Mouse (Mus musculus) hindbrain, embryonic 11.5 days (tissue): ENCODE data around the gene Ms4a2. TPM values are rescaled to one million over a fixed set of nuclear protein-coding genes. Genes with fewer than 3 reads are reported as not detected.
A peak's percentile ranks its signal among the peaks of the same experiment; 100 is the strongest.

Source experiments
- ATAC-seq: fragments of 200-750 bp; cut with Nextera tagmentation; 2 replicates; pipeline ENCODE4 v1.8.0; 2017; ENCODE audit warnings: mild to moderate bottlenecking, moderate TSS enrichment, moderate library complexity; ENCODE audit not compliant: low FRiP score
- DNase-seq: peaks from one replicate; pipeline ENCODE4 v3.0.0-alpha.2; 2015; ENCODE audit warnings: low spot score
- H3K27ac ChIP-seq: fragments of 300-500 bp; sonication (generic); 2 replicates; pipeline ENCODE4 v1.5.1; 2014; ENCODE audit warnings: mild to moderate bottlenecking, low read depth, low read length
- H3K27me3 ChIP-seq: fragments of 300-500 bp; sonication (generic); 2 replicates; pipeline ENCODE4 v1.6.1; 2014; ENCODE audit warnings: mild to moderate bottlenecking, low read length, moderate library complexity, mixed read lengths; ENCODE audit not compliant: control insufficient read depth, insufficient read depth
- H3K36me3 ChIP-seq: fragments of 300-500 bp; sonication (generic); 2 replicates; pipeline ENCODE4 v1.6.1; 2014; ENCODE audit warnings: mild to moderate bottlenecking, low read length, moderate library complexity, mixed read lengths; ENCODE audit not compliant: control insufficient read depth, insufficient read depth
- H3K4me1 ChIP-seq: fragments of 300-500 bp; sonication (generic); replicated peaks from 2 replicates; pipeline ENCODE4 v1.6.1; 2014; ENCODE audit warnings: low read length, mixed read lengths; ENCODE audit not compliant: control insufficient read depth, insufficient read depth
- H3K4me2 ChIP-seq: fragments of 300-500 bp; sonication (generic); replicated peaks from 2 replicates; pipeline ENCODE4 v1.6.1; 2014; ENCODE audit warnings: mild to moderate bottlenecking, low read depth, low read length
- H3K4me3 ChIP-seq: fragments of 300-500 bp; sonication (generic); 2 replicates; pipeline ENCODE4 v1.5.1; 2014; ENCODE audit warnings: low read depth, low read length
- H3K9ac ChIP-seq: fragments of 300-500 bp; sonication (generic); 2 replicates; pipeline ENCODE4 v1.6.1; 2014; ENCODE audit warnings: low read depth, low read length
- H3K9me3 ChIP-seq: fragments of 300-500 bp; sonication (generic); 2 replicates; pipeline ENCODE4 v1.6.1; 2016; ENCODE audit warnings: low read length; ENCODE audit not compliant: control insufficient read depth
- WGBS: fragments of 180-500 bp; shearing (Covaris S2); extraction: QIAGEN DNeasy Blood & Tissue Kit; methylation state at CpG from one replicate; pipeline ENCODE4 v1.1.7; 2014; 5-methylcytosine and 5-hydroxymethylcytosine counted together
- polyA plus RNA-seq: library from polyadenylated mRNA; unstranded; fragments of >200 nt; fragmentation: Nextera tagmentation; extraction: Ambion mirVana; gene quantifications from 2 replicates; pipeline ENCODE4 v1.2.1, GENCODE M21; 2014

Ms4a2 gene
- polyA plus RNA-seq, 1 experiment from 2014 or later = not detected

GRCm38 (mm10) chr19:11611541-11611945 is 12.0 kb downstream of the Ms4a2 start:
- Histone ChIP-seq H3K9me3 (no peaks in the 10 kb centered on the region), H3K4me3 (no peak overlapping the region), H3K27ac (no peak overlapping the region), H3K4me1 (no peaks in the 10 kb centered on the region), H3K27me3 (no peaks in the 10 kb centered on the region), H3K36me3 (no peaks in the 10 kb centered on the region), H3K4me2 (no peak overlapping the region), H3K9ac (no peak overlapping the region)
- WGBS = 28% methylated on average over 6 of the region's 6 CpGs
- peak; percentile 51 for DNase-seq
- ATAC-seq = peak; percentile 74

GRCm38 (mm10) chr19:11608172-11608571 is 15.3 kb downstream of the Ms4a2 start:
- Histone ChIP-seq H3K4me3 (no peak overlapping the region), H3K9ac (no peak overlapping the region), H3K9me3 (no peaks in the 10 kb centered on the region), H3K36me3 (no peaks in the 10 kb centered on the region), H3K27me3 (no peaks in the 10 kb centered on the region), H3K4me2 (no peak overlapping the region), H3K27ac (no peak overlapping the region), H3K4me1 (no peaks in the 10 kb centered on the region)
- 13% methylated on average over 1 of the region's 1 CpGs for WGBS
- no peak for ATAC-seq
- DNase-seq = peak; percentile 71

- WGBS = 86% methylated on average over 2 of the region's 2 CpGs
- Histone ChIP-seq H3K9me3 (no peaks in the 10 kb centered on the region), H3K4me3 (no peak within 1 kb of the TSS), H3K4me1 (no peaks in the 10 kb centered on the region), H3K27me3 (no peaks in the 10 kb centered on the region), H3K36me3 (no peaks in the 10 kb centered on the region), H3K9ac (no peak within 1 kb of the TSS), H3K27ac (no peak within 1 kb of the TSS), H3K4me2 (no peak within 1 kb of the TSS)
- ATAC-seq (no peak), DNase-seq (no peak)
Measured at GRCm38 (mm10) chr19:11604603-11605002, 18.9 kb downstream of the Ms4a2 start, which contains the start of gene Ms4a6d. TSS of gene Ms4a6d (minus strand) at chr19:11604849.

DNA sequence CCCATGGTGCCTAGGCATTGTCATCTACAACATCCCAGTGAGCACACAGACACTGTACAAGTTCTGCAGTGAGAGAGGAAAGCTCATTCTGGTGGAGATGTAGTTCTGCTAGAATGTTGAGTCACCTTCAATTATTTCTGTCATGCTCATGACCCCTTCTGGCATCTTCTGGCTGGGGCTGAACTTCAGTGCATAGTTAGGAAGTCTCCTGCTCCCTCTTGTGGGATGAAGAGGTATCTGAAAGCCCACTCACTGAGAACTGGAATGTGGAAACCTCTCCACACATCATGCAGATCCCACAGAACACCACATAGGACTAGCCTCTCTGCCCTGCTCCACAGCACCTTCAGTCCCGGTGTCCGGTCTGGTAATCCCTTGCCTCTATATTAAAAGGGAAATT is 21.5 kb downstream of the Ms4a2 start:
- no peak overlapping the region for H3K4me3 ChIP-seq
- peak; percentile 3 for DNase-seq
- no peaks in the 10 kb centered on the region for H3K36me3 ChIP-seq
- H3K27ac ChIP-seq = no peak overlapping the region
- no peaks in the 10 kb centered on the region for H3K27me3 ChIP-seq
- no peak for ATAC-seq
- no peak overlapping the region for H3K9ac ChIP-seq
- H3K4me2 ChIP-seq = no peak overlapping the region
- no peaks in the 10 kb centered on the region for H3K4me1 ChIP-seq
- no peaks in the 10 kb centered on the region for H3K9me3 ChIP-seq
- 94% methylated on average over 2 of the region's 2 CpGs for WGBS

DNA sequence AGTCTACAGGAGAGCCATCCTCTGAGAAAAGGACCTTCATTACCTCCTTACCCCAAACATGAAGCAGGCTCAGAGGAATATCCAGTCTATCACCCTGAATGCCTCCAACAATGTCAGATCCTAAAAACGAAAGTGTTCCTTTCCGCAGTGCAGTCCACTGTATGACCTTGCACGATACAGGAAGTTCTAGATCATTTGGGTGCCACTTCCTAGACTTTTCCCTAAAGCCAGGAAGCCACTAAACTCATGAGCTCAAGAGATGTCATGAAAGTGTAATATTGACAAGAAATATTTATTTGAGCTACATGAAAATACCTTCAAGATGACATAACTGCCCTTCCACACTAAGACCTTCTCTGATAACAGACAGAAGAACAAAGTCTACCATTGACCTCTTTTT is 22.2 kb downstream of the Ms4a2 start:
- Histone ChIP-seq H3K4me1 (no peaks in the 10 kb centered on the region), H3K36me3 (no peaks in the 10 kb centered on the region), H3K4me3 (no peak overlapping the region), H3K4me2 (no peak overlapping the region), H3K27me3 (no peaks in the 10 kb centered on the region), H3K9ac (no peak overlapping the region), H3K27ac (no peak overlapping the region), H3K9me3 (no peaks in the 10 kb centered on the region)
- 94% methylated on average over 3 of the region's 3 CpGs for WGBS
- no peak for DNase-seq
- no peak for ATAC-seq

DNA sequence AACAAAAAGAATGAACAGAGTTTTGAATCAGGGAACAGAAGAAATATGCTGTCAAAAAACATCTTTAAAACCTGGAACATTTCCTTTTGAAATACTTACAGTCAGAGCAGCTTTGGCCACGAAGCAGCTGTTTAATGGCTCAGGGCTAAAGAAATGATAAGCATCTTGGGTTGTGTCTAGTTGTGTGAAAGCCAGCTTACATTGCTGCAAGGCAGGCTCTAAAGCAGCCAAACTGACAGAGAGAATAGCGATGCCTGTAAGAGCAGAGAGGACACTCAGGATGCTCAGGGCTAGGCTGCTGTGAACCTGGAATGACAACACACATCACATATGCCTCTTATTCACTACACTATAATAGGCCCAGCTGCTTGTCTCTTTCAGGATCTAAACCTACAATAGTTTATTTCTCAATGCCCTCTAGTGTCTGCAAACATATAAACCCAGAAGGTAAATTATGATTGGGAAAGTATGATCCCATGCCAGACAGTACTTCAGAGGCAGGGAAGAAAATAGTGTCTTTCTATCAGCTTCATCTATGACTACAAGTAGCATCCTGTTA is 33.5 kb downstream of the Ms4a2 start:
- Histone ChIP-seq H3K9ac (no peak overlapping the region), H3K36me3 (no peaks in the 10 kb centered on the region), H3K27ac (no peak overlapping the region), H3K4me2 (no peak overlapping the region), H3K9me3 (no peaks in the 10 kb centered on the region), H3K4me1 (no peaks in the 10 kb centered on the region), H3K4me3 (no peak overlapping the region), H3K27me3 (no peaks in the 10 kb centered on the region)
- WGBS = 84% methylated on average over 2 of the region's 2 CpGs
- ATAC-seq (no peak), DNase-seq (no peak)

- H3K36me3 ChIP-seq = no peaks in the 10 kb centered on the region
- no peaks in the 10 kb centered on the region for H3K9me3 ChIP-seq
- ATAC-seq (no peak), DNase-seq (no peak)
- no peaks in the 10 kb centered on the region for H3K4me1 ChIP-seq
- no peak overlapping the region for H3K27ac ChIP-seq
- H3K9ac ChIP-seq = no peak overlapping the region
- WGBS = 78% methylated on average over 4 of the region's 4 CpGs
- no peaks in the 10 kb centered on the region for H3K27me3 ChIP-seq
- no peak overlapping the region for H3K4me2 ChIP-seq
- no peak overlapping the region for H3K4me3 ChIP-seq
Measured at GRCm38 (mm10) chr19:11589205-11589604, 34.3 kb downstream of the Ms4a2 start.

- 89% methylated on average over 8 of the region's 8 CpGs for WGBS
- no peak for ATAC-seq
Measured at GRCm38 (mm10) chr19:11574965-11575364, 48.6 kb downstream of the Ms4a2 start.

More at GRCm38 (mm10) chr19:11574965-11575364, 48.6 kb downstream of the Ms4a2 start:
- Histone ChIP-seq H3K9ac (no peak overlapping the region), H3K27ac (no peak overlapping the region), H3K27me3 (no peaks in the 10 kb centered on the region), H3K4me3 (no peak overlapping the region), H3K9me3 (no peaks in the 10 kb centered on the region), H3K4me2 (no peak overlapping the region), H3K36me3 (no peaks in the 10 kb centered on the region), H3K4me1 (no peaks in the 10 kb centered on the region)
- no peak for DNase-seq
